Mouse (Mus musculus) lung, adult 2 months (tissue): ENCODE measurements at regions not wholly inside any gene's neighbourhood (a gene's known extent, or its start where the extent isn't known, plus 50 kb on each side); places are given as distances from the start of the nearest gene placed in this dataset.

Experiments used
- DNase-seq: peaks from one replicate; pipeline ENCODE4 v3.0.0; 2022
- H3K4me1 ChIP-seq: fragments of 200-500 bp; 2 replicates; pipeline ENCODE4 v1.6.1; 2011; ENCODE audit warnings: low read length; ENCODE audit not compliant: control insufficient read depth, insufficient read depth
- H3K4me3 ChIP-seq: fragments of 200-500 bp; replicated peaks from 2 replicates; pipeline ENCODE3; 2011; ENCODE audit warnings: low read depth, mild to moderate bottlenecking, control low read depth, low read length; ENCODE audit errors: extremely low read depth
- CTCF ChIP-seq: fragments of 200-500 bp; IDR thresholded peaks from 2 replicates; pipeline ENCODE4 v1.5.1; 2011; ENCODE audit warnings: mild to moderate bottlenecking, low read length, control low read depth; ENCODE audit not compliant: insufficient read depth
- POLR2A ChIP-seq: fragments of 200-500 bp; IDR thresholded peaks from 2 replicates; pipeline ENCODE4 v1.6.1; 2011; ENCODE audit warnings: low read depth, mild to moderate bottlenecking, control low read depth, low read length, borderline replicate concordance; ENCODE audit errors: extremely low read depth
- WGBS: fragments of 180-500 bp; shearing (Covaris S2); methylation state at CpG from one replicate; pipeline ENCODE4 v1.1.7; 2018; 5-methylcytosine and 5-hydroxymethylcytosine counted together

DNA sequence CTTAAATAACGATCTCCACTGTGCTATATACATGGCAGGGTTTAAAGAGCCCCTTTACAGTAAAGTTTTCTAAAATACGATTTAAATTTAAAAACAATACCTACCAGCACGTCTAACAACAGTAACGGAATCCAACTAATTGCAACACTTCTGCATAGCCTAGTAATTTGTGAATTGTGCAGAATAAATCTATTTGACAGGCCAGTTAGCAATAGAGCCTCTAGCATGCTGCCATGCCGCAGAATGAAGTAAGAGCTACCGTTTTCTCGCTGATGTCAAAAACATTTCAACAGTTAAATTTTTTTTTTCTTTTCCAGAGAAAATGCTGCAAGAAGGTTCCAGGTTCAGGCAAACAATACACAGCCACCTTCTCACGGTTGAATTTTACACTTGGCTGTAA lies 454.0 kb upstream of the Adgrl2 start:
- TF ChIP-seq CTCF = no peak
- TF ChIP-seq POLR2A = no peak
- WGBS = 57% methylated on average over 8 of the region's 8 CpGs
- DNase-seq = no peak
- Histone ChIP-seq H3K4me3 (peak overlapping the region; percentile 68), H3K4me1 (no peaks in the 10 kb centered on the region)

DNA sequence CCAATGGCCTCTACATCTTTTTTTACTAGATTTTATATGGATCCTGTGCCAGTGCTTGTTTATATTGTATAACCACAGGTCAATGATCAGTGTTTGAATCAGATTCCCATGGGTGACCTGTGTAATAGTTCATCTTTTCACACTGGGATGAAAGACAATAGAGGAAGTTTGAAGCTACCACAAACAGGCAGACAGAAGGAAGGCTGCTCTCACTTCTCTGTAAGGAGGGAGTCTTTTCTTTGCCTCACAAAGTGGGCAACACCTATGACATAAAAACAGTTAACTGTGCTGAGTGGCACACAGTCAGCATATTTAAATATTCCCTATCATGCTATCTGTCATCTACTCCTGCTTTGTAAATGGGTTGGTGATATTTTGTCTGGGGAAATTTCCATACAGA lies 450.9 kb upstream of the Adgrl2 start:
- Histone ChIP-seq H3K4me1 (peaks cover 11% of the 10 kb centered on the region), H3K4me3 (no peak overlapping the region)
- DNase-seq = no peak
- no peak for TF ChIP-seq CTCF
- TF ChIP-seq POLR2A = no peak

DNA sequence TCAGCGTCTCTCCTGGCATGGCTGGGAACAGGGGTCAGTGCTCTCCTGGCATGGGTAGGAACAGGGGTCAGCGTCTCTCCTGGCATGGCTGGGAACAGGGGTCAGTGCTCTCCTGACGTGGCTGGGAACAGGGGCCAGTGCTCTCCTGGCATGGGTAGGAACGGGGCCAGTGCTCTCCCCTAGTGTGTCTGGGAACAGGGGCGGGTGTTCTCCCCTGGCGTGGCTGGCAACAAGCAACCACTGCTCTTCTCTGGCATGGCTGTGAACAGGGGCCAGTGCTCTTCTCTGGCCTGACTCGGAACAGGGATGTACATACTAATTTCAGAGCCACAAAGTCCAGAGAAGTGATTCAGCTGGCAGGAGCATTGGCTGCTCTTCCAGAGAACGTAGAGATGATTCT lies 447.4 kb upstream of the Adgrl2 start:
- WGBS = 71% methylated on average over 8 of the region's 8 CpGs
- no peak overlapping the region for H3K4me3 ChIP-seq
- no peak for TF ChIP-seq POLR2A
- no peak for TF ChIP-seq CTCF

DNA sequence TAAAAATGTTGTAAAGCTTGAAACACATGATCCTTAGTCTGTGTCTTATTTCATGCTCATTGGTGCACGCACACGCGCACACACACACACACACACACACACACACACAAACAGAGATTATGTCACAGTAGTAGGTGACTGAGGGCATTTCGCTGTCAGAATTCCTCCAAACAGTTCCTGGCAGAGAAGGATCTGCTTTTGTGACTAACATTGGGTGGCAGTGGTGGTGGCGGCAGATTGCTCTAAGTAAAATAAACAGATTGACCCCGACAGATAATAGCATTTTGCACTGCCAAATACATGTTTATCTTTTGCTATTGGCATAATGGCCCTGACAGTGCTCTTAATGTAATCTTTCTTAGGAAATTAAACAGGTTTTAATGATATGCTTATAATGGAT lies 446.6 kb upstream of the Adgrl2 start:
- no peak for DNase-seq
- 42% methylated on average over 6 of the region's 6 CpGs for WGBS
- Histone ChIP-seq H3K4me3 (no peak overlapping the region), H3K4me1 (peaks cover 11% of the 10 kb centered on the region)
- TF ChIP-seq CTCF = no peak
- TF ChIP-seq POLR2A = no peak

More for the DNA sequence above, 447.4 kb upstream of the Adgrl2 start:
- H3K4me1 ChIP-seq = peaks cover 11% of the 10 kb centered on the region
- DNase-seq = no peak

DNA sequence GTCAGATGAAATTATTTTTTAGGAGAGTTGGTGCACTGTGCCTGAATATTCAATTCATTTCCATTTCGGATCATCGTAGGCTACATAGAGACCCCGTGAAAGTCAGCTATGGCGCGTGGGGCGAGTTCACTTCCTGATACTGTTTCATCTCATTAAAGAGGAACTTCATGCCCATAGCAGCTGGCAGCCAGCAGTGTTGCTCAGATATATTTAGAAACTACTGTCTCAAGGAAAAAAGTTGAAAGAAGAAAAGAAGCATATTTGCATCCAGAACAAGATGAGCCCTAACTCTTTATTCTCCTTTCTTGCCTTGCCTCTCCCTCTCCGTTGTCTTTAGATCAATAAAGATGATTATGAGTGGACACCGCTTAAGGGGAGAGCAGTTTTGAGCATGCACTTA lies 446.1 kb upstream of the Adgrl2 start:
- TF ChIP-seq POLR2A (no peak), CTCF (no peak)
- Histone ChIP-seq H3K4me3 (no peak overlapping the region), H3K4me1 (peaks cover 11% of the 10 kb centered on the region)
- DNase-seq = no peak
- 60% methylated on average over 8 of the region's 8 CpGs for WGBS

DNA sequence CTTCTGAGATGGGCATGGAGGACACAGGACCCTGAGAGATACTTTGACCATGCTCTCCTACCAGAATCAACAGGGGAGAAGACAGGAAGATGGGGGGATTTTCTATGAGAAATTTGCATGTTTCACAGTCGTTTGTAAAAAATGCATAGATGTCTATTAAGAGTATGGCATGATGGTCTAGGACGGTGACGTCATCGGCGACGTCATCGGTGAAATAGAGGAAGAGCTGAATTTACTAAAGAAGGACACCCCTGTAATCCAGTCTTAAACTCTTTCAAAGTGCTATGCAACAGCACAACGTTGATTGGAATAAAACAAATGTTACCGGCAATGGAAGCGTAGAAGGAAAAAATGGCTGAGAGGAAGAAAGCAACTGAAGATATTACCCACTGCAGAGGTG lies 441.4 kb upstream of the Adgrl2 start:
- DNase-seq = no peak
- Histone ChIP-seq H3K4me1 (peaks cover 3% of the 10 kb centered on the region; the same call in 1 of the 2 replicates), H3K4me3 (no peak overlapping the region)
- no peak for TF ChIP-seq CTCF
- WGBS = 91% methylated on average over 10 of the region's 10 CpGs

DNA sequence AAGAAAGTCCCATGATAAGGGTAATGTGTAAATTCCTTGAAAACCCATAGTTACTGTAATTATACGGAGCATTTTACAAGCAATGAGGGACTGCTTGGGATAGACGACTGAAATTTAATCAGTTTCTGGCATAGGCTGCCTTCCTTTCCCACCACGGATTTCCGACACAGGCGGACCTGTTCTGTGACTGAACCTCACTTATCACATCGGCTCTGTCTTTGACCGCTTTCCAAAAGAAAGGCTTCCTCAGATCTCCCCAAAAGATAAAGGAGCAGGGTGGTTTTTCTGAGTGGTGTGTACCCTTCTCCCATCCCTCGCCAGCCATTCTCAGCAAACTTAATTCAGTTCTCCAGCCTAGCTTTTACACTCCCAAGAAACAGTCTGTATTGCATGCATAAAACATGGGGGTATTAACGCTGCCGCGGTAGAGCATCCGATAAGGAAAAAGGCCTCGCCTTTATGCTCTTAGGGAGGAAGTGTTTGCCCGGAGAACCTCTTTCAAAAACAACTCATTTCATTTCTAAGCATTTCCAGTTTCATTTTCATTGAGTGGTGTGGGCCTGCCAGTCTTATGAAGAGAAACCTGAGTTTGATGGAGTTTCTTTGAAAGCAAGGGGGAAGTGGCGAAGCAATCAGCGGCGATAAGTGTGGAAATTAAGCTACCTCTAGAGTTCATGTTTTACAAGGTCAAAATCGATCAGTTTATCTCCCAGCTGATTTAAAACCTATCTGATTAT lies 435.8 kb upstream of the Adgrl2 start:
- H3K4me3 ChIP-seq = no peak overlapping the region
- DNase-seq = no peak
- no peaks in the 10 kb centered on the region for H3K4me1 ChIP-seq
- WGBS = 58% methylated on average over 18 of the region's 18 CpGs
- no peak for TF ChIP-seq CTCF

DNA sequence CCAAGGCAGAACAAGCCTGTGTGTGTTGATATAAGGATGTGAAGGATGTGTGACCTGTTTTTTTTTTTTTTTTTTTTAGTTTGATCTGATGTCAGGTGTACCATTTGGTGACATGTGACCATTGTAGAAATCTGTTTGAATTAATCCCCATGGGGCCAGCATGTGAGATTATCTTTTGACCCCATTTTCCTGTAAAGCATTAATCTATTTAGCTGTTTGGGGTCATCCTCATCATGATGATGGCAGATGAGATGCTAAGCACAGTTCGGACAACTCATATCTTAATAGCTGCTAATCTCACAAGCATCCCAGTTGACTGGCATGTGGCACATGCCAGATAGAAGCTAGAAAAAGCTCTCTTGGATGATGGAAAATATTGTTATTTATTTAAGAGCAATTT lies 434.0 kb upstream of the Adgrl2 start:
- no peak for TF ChIP-seq CTCF
- TF ChIP-seq POLR2A = no peak
- WGBS = 87% methylated on average over 1 of the region's 1 CpGs
- no peak for DNase-seq
- Histone ChIP-seq H3K4me3 (no peak overlapping the region), H3K4me1 (no peaks in the 10 kb centered on the region)

DNA sequence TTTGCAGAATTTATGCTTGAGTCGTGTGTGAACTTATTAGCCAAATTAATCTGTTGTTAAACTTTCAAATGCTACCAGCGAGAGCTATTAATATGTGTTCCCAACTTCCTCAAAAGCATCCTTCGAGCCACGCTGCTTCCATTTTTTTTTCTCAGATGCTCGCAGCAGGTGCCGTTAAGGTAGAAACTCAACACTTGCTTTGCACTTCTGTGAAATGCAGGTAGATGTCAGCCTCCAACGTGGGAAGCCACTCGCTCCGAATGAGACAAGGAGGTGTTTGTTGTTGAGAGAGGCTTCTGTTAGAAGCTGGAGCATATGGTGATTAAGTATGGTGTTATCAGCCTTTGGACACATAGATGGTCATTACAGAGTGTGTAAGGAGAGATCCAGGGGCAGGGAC lies 433.1 kb upstream of the Adgrl2 start:
- no peak overlapping the region for H3K4me3 ChIP-seq
- no peak for DNase-seq
- no peaks in the 10 kb centered on the region for H3K4me1 ChIP-seq
- WGBS = 61% methylated on average over 9 of the region's 9 CpGs
- no peak for TF ChIP-seq CTCF
- no peak for TF ChIP-seq POLR2A

DNA sequence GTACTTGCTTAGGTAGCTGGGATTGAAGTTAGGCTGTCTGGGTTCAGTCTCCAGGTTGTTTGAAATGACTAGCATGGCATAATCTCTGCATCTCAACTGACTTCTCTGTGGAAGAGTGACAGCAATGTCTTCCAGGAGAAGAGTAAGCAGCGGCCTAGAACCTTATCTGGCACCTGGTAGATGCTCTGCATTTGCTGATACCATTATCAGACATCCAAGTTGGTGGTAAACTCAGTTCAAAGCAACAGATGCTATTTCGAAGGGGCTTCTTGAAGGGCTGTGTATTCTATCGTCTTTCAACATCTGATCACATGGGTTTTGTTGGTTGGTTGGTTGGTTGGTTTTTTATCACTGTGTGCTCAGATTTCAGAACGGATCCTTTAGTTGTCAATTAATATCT lies 424.7 kb upstream of the Adgrl2 start:
- DNase-seq = no peak
- no peak overlapping the region for H3K4me3 ChIP-seq
- no peak for TF ChIP-seq CTCF
- no peak for TF ChIP-seq POLR2A
- WGBS = 73% methylated on average over 4 of the region's 4 CpGs
- no peaks in the 10 kb centered on the region for H3K4me1 ChIP-seq

DNA sequence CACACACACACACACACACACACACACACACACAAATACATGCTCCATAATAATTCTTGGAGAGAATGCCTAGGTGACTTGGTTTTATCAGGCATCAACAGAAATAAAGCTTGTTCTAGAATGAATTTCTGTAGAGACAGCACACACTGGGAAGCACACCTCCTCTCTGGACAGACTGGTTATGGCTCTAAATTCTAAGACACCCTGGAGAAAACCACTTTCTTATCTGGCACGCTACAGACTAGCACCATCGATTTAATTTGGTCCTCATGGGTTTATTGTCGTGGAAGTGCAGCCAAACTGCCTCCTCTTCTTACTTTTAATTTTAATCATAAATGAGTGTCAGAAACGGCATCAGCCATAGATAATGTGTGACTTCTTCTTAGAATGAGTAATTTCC lies 422.8 kb upstream of the Adgrl2 start:
- no peak for DNase-seq
- Histone ChIP-seq H3K4me1 (no peaks in the 10 kb centered on the region), H3K4me3 (no peak overlapping the region)
- WGBS = 78% methylated on average over 4 of the region's 4 CpGs
- TF ChIP-seq POLR2A (no peak), CTCF (no peak)
